Mouse (Mus musculus) CD4-positive, CD25-positive, alpha-beta regulatory T cell, adult 4 months (primary cell): ENCODE results near the gene Gpcpd1. TPM values are rescaled to one million over a fixed set of nuclear protein-coding genes. Genes with fewer than 3 reads are reported as not detected.
A peak's percentile ranks its signal among the peaks of the same experiment; 100 is the strongest.

Source experiments
- ATAC-seq: one replicate; pipeline ENCODE4 v1.8.0; 2017
- polyA plus RNA-seq, 2 experiments: library from polyadenylated mRNA; unstranded; fragments of 100-300 nt; shearing (Covaris generic); gene quantifications; one replicate each; pipeline ENCODE4 v1.2.1; 2017

Gene Gpcpd1
- polyA plus RNA-seq, 2 experiments from 2014 or later: 46.5 to 51.5 TPM

GRCm38 (mm10) chr2:132584191-132584590, 3.3 kb downstream of the Gpcpd1 start:
- ATAC-seq: no peak

GRCm38 (mm10) chr2:132583126-132583525, 4.4 kb downstream of the Gpcpd1 start:
- no peak for ATAC-seq

DNA sequence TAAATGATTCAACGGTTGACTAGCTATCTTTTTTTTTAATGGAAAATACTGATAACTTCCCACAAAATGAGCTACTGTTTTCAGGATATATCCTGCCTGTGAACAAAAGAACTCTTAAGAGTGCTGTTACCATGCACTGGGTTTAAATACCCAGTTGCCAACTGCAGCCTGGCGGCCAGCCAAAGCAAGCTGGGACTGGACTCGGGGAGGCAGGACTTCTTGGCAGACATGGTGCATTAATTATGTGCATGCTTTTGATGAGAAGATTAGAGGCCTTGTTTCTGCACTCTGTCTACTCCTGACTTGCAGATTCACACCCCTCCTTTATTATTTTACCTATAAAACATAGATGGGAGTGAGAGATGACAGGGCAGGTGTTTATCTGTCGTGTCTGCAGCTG, 5.3 kb downstream of the Gpcpd1 start:
- no peak for ATAC-seq

DNA sequence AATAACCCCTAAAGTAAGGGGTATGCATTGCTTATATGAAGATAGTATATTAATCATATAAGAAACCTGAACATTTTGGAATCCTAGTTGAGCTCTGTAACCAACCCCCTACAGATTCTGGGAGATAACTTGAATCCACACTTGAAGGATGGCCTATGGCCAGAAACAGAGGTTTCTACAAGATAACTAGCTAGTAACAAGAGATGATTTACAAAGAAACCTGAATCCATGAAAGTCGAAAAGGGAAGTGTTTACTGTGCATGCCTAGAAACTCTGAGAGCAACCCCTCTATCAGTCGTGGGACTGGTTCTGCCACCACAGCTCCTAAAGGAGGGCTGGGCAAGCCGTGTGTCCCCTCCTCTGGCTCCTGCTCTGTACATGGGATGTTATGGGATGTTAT, 7.8 kb downstream of the Gpcpd1 start:
- ATAC-seq: no peak

DNA sequence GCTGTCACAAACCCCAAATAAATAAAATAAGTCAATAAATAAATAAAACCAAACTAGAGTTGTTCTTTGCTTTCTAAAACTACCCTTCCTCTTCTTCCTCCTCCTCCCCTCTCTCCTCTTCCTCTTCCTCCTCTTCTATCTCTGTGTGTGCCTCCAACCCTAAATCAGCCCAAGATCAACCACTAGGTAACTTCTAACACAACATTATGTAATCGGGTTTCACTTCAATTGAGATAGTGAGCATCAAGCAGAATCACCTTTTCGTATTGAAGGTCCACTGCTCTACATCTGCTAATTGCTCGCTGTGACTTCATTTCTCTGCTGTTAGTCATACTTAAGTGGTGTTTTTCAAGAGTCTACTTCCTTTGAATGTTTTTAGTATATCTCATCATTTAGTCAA, 8.8 kb downstream of the Gpcpd1 start:
- ATAC-seq: peak; percentile 12

GRCm38 (mm10) chr2:132578059-132578458, 9.5 kb downstream of the Gpcpd1 start:
- peak; percentile 91 for ATAC-seq

- peak; percentile 30 for ATAC-seq
Measured at GRCm38 (mm10) chr2:132577431-132577981, 10.0 kb downstream of the Gpcpd1 start.

DNA sequence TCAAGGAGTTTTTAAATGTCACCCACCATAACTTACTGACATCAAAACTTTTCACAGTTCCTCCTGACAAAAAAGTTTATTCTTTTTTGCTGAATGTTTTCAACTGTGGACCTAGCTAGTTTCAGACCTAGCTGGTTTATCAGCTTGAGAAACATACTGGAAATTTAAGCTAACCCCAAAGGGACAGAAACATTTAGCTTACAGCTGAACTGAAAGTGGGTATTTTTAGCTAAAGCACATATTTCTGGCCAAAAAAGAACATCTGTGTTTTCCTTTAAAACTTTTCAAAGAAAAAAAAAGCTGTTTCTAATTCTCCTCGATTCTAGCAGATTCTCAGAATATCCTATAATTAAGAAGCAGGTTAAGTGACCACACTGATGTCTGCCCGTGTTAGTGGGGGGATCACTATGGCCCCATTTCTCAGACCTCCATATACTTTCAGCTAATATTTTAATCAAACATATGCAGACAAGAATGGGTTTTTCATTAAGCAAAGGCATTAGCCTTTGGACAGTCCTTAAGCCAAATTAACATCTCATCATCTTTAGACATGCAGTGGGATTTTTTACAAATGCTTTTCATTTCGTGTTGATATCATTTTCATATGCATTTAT, 10.9 kb downstream of the Gpcpd1 start:
- ATAC-seq: no peak

DNA sequence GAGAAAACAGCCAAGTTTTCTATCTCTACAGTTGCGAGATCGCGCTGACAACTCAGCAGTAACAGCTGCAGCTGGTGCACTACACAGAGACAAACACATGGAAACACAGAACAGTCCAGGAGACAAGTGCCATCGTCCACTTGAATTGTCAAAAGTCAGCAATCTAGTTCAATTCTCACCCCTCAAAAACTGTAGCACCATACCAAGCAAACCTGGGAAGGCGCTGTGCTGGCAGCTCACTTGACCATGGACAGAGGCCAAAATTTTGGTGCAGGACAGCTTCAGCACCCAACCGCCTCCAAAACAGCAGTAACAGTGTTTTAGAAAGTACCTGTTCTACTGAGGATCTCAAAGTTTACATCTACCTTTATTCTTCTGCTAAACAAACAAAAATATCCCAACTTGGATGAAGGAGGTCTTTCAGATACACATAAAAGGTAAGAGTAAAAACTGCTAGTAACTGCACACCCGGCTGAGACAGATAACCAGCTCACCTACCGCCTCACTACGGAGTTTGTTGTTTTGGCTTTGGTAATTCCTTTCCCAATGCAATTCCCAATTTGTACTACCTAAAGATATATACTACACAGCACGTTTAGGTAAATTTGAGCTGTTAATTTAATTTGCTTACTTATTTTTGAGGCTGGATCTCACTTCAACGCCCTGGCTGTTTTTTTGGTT, 11.6 kb downstream of the Gpcpd1 start:
- ATAC-seq: no peak

GRCm38 (mm10) chr2:132575256-132575655, 12.3 kb downstream of the Gpcpd1 start:
- ATAC-seq: no peak

DNA sequence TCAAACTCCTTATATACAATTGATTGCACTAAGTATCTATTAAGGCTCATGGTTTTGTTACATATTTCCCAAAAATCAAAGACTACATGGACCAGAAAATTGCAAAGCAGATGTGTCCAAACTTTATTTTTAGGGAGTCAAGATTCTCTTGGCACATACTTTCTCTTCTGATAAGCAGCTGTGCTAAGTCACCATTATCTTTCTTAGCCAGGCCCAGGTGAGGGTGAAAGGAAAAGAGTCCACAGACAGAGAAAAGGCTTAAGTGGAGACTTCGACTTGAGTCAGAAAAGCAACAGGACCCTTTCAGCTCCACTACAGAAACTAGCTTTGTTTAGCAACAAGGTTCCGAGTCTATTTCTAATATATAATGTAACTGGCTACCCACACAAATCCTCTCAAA, 14.2 kb downstream of the Gpcpd1 start:
- no peak for ATAC-seq

GRCm38 (mm10) chr2:132572651-132573050, 14.9 kb downstream of the Gpcpd1 start:
- no peak for ATAC-seq

GRCm38 (mm10) chr2:132571301-132571700, 16.2 kb downstream of the Gpcpd1 start:
- ATAC-seq: no peak

DNA sequence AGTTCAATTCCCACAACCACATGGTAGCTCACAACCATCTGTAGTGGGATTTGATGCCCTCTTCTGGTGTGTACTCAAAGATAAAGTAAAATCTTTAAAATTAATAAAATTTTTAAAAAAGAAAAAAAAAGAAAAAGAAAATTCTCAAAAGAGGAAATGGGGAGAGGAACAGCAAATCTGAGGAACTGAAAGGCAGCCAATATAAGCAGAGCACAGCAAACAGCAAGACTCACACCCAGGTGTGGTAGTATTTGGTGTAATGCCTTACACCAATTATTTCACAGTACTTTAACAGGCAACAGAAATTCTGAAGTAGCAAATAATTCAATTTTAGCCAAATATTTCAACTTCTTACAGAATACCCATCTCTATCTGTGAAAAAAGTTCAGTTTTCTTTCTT, 16.7 kb downstream of the Gpcpd1 start:
- ATAC-seq: no peak

GRCm38 (mm10) chr2:132569686-132570085, 17.8 kb downstream of the Gpcpd1 start:
- ATAC-seq: no peak

GRCm38 (mm10) chr2:132567414-132567813, 20.1 kb downstream of the Gpcpd1 start:
- ATAC-seq: peak; percentile 73

DNA sequence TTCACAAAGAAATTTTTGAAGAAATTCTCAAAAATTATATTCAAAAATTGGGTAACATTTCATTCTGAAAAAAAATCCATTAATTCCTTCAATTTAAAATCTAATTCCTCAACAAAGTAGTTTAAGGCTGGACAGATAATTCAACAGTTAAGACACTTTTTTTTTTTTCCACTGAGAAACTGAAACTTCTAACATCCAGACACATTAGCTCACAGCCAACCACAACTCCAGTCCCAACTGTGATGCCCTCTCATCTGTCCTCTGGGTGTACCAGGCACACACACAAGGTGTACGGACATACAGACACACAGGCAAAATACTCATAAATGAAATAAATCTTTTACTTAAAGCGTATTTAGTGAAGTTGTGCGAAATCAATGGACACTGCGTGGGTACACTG, 25.7 kb downstream of the Gpcpd1 start:
- no peak for ATAC-seq

DNA sequence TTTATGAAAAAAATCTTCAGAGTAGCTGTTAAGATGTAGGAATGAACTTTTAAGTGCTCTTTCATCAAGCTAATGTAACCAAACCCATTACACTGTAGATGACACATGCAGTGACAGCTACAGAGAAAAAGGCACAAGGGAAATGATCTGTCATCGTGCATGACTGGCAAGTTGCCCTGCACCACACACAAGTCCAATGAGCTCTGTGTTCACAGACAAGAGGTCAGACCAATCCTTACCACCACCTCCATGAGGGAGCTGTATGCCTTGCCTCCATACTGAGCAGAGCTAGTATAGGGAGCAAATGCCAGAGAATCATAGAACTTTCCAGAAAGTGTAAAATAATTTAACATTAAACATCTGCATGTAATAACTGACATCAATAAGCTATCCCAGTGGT, 59.7 kb downstream of the Gpcpd1 start:
- no peak for ATAC-seq

- no peak for ATAC-seq
Measured at GRCm38 (mm10) chr2:132526894-132527532, 60.5 kb downstream of the Gpcpd1 start.

DNA sequence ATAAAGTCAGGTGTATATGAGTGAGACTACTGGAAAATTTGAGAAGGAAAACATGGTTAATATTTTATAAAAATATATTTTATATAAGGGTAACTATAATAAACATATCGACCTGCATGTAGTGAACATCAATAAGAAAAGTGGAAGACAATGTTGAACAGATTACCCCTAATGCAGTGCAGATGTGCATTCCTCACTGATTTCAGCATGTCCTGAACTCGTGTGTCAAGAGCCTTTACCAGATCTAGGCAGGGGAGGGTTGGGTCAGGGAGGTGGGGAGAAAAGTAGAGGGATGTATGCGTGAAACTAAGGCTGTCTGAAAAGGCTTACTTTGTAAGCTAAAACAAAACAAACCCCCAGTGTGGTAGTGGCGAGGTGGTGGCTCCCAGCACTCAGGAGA, 61.4 kb downstream of the Gpcpd1 start:
- no peak for ATAC-seq

- ATAC-seq: no peak
Measured at GRCm38 (mm10) chr2:132518021-132518901, 69.3 kb downstream of the Gpcpd1 start.

DNA sequence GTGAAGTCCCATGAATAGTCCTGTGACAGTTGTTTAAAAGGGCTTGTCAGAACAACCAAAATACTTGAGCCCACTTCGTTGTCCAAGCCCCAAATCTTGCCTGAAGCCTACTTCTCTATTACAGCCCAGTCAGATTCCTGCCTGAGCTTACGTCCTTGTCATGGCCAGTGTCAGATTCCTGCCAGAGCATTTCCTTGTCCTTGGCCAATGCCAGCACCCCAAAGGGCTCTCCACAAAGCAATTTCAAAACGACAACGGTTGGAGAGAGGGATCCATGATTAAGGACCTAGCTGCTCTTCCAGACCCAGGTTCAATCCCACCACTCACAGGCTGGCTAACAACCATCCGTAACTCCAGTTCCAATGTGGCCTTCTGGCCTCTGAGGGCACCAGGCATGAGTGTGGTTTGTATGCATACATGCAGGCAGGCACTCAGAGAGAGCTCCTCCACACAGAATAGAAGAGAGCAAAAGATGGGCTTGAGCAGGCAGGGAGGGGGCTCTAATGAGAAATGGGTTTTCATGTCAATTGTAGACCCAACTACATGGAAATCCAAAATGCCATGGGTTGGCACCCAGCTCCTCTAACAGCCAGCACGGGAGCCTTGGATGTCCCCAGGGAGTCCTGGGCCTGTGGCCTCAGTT, 70.2 kb downstream of the Gpcpd1 start:
- ATAC-seq: no peak
